Mouse (Mus musculus): ENCODE measurements around the gene Man1c1.

Gene Man1c1

DNA sequence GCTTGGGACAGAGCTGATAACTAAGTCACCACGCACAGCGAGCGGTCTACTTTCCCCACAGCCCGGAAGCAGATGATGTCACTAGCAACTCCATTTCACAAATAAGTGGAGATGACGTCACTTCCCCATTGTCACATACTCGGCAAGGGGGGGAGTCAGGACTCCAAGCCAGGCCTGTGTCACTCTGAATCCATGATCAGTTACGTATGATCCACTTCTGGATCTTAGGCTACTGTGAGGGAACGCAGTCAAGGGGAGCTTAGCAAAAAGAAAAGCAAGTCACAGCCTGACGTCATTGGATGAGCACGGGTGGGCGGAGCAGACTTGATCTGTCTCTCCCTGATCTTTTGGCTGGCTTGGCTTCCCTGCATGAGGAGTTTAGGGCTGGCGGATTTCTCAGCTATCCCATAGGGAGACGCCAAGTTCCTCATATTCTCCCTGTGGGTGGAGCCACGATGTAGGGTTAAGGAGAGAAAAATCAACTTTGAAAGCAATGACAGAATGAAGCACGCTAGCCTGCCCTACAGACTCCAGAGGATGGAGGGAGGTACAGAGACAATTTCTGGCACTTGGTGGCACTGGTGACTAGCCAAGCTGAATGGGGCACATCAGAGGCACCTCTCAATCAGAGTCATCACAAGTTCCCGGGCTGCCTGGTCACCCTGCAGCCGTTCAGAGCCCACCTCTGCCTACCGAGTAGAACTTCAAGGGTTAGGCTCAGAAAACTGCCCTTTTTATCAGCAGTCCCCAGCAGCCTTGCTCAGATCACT is 155.7 kb downstream of the Man1c1 start:
- no peak for DNase-seq (ENCODE audit: low spot score in 2 of 2)

DNA sequence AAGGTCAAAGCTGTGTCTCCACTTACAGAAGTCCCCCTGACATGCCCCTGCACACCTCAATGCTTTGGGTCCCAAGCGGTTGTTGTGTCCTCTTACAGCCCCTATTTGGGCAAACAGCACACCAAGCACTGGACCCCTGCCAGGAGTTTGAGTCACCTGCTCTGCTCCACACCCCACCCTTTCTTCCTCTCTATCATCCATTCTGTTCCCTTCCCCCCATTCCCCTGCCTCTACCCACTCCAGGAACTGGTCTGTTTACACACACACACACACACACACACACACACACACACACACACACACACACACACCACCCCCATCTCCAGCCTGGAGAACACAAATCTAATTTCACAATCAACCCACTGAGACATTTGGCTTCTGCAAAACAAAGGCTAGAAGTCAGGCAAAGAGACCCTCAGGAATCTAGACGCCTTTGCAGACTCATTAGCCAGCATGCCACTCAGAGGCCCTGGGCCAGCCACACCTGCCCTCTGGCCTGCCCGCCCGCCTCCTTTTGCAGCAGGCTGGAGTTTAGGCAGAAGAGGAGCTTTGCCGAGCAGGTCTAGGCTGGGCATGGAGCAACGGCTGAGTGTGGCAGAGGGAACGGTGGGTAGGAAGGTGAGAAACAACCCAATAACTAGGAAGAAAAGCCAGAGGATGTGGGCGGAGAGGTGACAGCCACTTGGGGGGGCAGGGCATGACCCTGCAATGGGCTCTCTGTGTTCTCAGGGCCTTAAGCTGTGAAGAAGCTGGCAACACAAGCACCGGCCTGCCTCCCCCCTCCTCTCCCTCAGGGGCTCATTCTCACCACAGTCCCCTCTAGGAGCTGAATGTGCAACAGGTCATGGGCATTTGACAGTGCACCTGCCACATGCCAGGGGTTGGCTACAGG is 157.0 kb downstream of the Man1c1 start:
- DNase-seq (ENCODE audit: low spot score in 2 of 2) = no peak

DNA sequence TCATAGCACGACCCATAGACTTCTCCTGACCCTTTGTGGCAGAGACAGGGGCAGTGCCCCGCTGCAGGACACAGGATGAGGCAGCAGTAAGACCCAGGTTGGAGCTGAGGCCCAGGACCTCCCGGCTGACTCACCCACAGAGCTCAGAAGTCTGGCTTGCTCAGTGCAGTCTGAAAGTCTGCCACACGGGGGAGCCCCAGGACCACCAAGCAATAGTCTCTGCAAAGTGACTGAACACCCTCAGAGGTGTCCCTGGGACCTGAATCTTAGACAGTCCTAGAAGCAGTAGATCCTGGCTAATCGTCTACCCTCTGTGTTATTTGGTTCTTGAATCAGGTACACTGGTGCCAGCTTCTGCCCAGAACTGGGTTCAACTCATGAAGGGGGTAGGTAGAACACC is 160.8 kb downstream of the Man1c1 start:
- DNase-seq (ENCODE audit: low spot score in 2 of 2) = peak; percentile 96 to 97

DNA sequence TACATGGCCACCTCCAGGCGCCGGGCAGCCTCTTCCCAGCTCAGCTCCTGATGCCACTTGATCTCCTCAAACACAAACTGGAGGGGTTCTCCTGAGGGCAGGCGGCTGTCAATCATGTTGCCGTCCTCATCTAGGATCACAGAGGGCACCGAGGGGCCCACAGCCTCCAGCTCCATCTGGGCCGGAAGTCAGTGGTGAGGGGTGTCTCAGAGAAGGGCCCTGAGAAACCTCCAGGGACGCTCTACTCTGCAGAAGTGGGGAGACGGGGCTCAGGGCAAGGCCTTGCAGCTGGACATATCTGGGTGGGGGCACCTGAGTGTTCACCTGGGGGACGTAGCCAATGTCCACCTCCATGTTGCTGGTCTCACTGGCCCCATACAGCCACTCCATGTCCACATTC is 161.4 kb downstream of the Man1c1 start:
- no peak for DNase-seq (ENCODE audit: low spot score in 2 of 2)

DNA sequence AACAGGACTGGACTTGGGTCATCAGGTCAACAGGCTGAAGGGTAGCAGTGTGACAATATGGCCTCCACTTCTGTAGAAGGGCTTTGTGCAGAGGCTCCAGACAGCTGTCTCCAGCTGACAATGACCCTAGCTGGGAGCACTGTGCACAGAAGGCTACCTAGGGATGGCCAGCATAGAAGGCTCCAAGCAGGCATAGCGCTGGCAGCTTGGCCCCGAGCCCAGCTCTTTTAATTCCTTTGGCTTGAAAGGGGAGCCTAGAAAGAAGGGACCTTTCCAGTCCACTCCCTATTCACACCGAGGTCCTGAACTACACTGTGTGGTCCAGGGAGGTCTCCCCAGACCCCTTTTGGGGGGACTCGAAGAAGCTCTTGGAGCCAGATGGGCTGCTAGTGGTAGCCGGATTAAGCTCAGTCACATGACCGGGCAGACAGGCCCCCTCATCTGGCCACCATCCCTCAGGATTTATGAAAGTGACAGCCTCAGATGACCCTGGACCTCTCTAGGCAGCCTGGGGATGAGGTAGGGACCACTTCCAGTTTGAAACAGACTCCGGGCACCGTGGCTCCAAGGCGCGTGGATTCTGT is 165.0 kb downstream of the Man1c1 start:
- DNase-seq (ENCODE audit: low spot score in 2 of 2) = no peak

DNA sequence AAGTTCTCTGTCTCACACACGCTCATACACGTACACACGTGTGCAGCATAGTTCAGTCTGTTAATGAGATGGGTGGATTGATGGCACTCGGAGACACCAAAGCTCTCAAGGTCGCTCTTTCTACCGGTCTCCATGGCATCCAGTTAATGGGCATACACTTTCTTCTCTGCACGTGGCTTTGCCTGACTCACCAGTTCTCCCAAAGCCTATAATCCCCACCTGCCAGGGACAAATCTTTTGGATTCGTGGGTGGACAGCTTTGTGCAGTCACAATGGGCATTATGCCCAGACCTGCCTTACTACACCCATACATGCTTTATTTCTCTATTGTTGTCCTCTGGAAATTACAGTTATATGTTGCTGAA is 168.3 kb downstream of the Man1c1 start:
- no peak for DNase-seq (ENCODE audit: low spot score in 2 of 2)

DNA sequence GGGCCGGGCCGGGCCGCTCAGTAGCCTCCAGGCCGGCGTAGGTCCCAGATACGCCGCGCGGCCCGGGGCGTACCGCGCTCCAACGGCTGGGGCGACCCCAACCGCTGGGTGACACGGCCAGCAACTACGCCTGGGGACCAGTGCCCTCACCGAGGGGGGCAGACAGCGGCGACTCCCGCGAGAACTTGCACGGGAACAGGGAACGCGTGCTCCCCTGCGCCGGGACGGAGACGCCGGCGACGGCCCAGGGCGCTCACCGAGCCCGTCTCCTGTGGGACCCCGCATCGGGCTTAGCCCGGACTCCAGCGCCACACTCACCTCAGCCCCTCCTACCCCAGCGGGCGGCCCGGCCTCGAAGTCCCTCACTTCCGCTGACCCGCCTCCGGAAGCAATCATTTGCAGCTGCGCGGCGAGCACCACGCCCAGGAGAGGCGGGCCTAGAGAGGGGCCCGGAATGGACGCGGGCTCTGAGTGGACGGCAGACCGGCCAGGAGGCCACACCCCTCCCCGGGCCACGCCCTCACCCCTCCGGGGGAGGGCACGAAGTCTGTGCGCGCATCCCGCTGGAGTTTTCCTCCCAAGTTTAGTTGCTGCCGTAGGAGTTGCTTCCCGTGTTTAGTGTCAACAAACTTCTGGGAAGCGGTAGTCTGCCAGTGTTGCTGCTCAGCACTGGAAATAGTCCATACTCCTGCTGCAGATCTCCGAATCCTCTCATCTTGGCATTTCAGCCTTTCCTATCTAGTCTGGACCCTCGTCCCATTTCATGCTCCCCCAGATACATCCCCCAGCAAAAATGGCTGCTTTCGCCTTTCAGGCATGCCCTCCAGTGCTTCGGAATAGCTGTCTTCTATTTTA is 168.9 kb downstream of the Man1c1 start, which contains the start of gene Mtfr1l:
Mtfr1l (minus strand) TSS at position 456 of the 855 bp plus-strand sequence.
- peak; percentile 90 to 93 for DNase-seq (ENCODE audit: low spot score in 2 of 2)

DNA sequence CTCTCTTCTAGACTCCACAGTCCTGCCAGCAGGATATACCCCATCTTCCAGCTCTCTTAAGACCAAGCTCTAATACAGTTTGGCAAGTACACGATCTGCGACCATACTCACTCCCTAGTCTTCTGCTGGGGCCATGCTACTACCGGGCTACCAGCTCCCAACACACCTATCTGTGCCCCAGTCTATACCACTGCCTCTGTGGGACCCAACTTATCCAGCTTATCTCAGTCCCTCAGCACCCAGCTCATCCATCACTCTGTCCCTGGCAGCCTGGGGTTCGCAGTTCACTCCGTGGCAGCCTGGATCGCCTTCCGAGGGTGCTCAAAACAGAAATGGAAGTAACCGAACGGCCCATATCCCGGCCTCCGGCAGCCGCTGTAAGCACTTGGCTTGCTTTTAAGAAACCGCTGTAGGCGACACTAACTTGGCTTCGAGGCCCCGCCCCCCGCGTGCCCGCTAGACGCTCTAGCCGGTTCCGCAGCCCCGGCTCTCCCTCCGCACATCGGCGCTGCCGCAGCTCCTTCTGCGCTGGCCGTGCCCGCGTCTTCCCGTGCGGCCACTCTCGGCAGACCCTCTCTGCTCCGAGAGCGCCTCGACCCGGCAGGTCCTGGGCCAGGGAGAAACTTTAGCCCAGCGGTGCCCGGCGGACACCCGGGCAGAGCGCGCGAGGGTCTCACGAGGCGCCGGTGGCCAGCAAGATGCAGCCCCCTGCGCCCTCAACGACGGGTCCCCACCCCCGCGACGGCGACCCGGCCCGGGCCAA is 169.8 kb downstream of the Man1c1 start:
- DNase-seq (ENCODE audit: low spot score in 2 of 2) = peak in 1 of 2 experiments; percentile 41

DNA sequence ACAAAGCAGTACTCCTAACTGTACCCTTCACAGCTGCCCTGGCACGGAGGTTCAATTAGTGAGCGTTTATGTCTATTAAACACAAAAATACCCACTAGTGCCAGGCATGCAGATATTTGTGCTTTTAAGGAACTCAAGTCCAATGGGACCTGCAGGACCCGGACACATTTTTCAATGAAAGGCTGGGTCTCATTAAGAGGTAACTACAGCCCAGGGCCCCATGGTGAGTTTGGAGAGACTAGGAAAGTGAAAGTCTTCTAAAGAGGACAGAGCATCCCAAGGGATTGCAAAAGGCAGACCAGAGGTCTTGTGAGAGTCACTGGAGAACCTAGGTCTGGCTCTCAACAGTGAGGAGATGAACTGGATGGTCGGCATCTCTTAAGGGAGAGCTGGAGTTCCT is 170.7 kb downstream of the Man1c1 start:
- DNase-seq (ENCODE audit: low spot score in 2 of 2) = no peak

DNA sequence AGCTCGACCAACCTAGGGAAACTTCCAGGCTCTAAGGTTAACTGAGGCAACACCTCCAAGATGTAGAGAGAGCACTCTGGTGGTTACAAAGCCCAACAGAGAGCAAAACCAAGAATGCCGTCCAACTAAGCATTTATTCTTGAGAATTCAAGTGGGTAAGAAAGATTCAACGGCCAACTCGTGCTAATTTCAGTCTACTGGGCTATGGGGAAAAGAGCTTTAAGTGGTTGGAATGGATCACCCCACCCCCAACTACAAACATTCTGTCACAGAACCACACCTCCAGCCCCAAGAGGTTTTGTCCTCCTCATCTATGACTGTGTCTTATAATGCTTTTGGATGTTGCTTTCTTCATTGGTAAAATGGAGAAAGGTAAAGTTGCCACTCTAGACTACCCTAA is 171.2 kb downstream of the Man1c1 start:
- no peak for DNase-seq (ENCODE audit: low spot score in 2 of 2)

DNA sequence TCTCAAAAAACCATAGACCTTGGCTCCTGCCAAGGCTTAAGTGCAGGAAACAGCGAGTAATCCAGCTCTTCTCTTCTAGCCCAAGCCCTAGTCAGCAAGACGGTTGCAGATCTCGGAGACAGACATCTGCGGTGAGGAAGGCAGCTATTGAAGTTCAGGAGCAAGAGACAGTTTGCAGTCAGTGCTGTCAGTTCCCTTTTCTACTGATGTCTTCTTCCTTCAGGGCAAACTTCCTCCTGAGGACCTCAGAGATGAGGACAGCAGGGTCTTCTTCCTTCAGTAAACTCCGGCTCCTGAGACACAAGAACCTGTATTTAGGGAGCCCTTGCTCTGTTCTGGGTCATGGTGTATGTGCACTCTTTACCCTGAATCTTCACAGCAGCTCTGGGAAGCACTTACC is 177.9 kb downstream of the Man1c1 start:
- DNase-seq (ENCODE audit: low spot score in 2 of 2) = no peak

DNA sequence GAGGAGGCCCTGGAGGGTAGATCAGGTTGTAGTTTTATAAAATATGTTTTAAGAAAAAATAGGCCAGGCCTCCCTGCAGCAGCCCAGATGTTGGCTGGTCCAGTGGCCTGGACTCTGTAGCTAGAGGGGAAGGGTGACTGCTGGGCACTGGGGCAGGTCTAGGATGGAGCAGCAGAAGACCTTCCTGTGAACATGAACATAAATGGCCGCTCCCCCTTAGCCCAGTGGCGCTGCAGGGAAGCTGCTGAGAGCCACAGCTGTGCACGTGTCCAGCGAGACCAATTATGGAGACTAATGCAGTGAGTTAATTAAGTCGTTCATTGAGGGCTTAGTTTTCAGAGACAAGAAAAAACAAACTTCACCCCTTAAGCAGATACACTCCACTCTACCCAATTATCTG is 178.3 kb downstream of the Man1c1 start:
- no peak for DNase-seq (ENCODE audit: low spot score in 2 of 2)

DNA sequence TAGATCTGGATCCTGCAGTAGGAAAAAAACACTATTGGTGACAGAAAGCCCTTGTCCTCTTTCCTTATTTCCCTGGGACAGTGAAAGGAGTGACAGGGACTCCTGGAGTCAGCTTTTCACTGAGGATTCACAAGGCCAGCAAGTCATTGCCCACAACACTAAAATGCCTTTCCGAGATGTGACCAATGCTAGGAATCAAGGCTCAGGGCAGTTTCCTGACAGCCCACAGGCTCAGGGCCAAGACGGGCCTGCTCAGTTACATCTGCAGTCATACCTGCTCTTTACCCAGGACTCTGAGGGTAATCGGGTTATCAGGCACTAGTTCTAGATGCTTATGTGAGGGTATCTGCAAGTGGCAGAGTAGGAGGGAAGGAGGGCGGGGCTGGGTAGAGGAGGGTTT is 180.6 kb downstream of the Man1c1 start:
- DNase-seq (ENCODE audit: low spot score in 2 of 2) = no peak

DNA sequence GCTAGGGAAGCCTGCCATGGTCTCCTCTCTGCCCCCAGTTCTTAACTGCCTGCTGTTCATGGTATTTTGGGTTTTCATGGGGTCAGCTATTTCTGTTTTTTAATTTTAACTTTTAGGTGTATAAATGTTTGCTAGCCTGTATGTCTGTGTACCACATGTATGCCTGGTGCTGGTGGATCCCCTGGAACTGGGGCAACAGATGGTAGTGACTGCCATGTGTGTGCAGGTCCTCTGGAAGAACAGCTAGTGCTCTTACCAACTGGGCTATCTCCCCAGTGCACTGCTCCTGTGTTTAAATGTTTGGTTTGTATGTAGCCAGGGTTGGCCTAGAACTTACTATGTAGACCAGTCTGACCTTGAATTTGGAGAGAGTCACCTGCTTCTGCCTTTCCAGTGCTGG is 184.8 kb downstream of the Man1c1 start:
- no peak for DNase-seq (ENCODE audit: low spot score in 2 of 2)

DNA sequence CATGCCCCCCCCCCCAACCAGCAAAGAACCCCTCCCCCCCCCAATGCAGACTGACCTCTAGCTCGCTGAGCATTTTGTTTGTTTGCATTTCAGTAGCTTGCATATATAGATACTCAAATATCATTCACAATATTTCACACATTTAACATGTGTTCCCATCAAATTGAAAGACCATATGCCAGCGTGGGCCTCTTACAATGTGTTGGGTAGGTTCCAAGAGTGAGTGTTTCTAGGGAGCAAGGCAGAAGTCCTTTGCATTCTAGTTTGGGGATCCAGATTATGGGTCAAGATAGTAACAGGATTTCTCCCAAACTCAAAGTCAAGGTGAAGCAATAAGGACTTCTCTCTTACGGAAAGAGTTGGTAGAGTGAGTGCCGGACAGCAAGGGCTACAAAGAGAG is 185.5 kb downstream of the Man1c1 start:
- DNase-seq (ENCODE audit: low spot score in 2 of 2) = no peak

DNA sequence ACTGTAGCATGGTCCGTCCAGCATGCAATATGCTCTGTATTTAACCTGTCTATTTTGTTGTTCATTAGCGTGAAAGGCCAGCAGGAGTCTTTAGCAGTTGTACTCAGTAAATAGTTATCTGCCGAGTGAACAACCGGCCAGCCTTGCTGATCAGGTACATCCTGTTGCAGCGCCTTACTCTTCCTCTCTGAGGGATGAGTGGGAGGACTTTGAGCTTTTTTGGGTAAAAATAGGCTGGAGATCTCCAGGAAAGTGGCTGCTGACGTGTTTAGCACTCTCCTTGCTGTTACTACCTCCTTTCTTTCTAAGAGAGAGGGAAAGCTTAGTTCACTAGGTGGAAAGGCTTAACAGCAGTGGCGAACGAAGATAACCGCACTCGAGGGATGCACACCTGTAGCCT is 186.4 kb downstream of the Man1c1 start:
- no peak for DNase-seq (ENCODE audit: low spot score in 2 of 2)

DNA sequence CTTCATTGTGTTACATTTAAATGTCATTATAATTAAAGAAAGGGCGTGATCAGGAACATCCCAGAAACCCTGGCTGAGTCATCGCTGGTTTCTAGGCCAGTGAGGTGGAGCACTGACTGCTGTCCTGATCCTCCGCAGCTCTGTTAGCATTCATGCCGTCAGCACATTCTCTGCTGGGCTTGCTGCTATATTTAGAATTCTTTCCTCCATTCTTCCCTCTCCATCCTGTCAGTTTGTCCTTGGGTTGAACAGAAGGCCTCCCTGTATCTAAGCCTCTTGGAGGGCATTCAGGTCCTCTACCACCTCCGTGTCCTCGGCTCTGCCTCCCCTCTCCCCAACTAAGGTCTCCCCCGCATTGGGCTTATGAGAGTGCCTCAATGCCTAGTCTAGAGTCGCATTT is 187.1 kb downstream of the Man1c1 start:
- DNase-seq (ENCODE audit: low spot score in 2 of 2) = no peak

DNA sequence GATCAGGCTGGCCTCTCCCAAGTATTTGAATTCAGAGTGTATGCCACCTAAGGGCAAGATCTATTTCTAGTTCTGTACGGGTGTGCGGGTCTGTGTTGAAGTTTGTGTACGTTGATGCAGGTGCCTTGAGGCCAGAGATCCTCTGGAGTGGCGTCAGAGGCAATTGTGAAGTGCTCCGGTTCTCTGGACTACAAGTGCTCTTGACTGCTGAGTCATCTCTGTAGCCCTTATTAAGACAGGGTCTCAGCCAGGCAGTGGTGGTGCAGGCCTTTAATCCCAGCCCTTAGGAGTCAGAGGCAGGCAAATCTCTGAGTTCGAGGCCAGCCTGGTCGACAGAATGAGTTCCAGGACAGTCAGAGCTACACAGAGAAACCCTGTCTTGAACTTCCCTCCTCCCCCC is 188.5 kb downstream of the Man1c1 start:
- DNase-seq (ENCODE audit: low spot score in 2 of 2) = no peak

DNA sequence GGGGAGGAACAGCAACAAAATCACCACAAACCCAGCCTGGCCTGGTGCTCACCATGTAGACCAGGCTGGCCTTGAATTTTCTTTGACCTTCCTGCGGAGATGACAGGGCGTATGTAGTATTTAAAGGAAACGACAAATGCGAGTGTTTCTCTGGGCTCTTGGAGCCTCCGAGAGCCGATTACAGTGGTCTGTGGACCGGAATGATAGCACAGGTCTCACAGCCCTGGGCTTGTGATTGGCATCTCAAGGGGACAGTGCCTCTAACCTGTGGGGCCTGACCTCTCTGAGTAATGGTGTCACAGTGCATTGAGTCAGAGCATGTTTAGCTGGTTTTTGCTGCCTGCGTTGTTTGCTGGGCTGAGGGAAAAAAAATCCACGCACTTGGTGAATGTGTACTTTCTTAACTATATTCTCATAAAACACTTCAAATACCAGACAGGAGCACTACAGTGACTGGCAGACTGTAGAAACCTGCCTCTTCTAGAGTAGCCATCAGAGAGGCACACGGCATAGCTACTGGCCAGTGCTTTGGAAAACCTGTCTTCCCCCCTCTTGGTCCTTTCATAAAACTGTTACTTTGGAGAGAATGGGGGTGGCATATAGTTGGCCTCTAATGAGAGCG is 189.7 kb downstream of the Man1c1 start:
- no peak for DNase-seq (ENCODE audit: low spot score in 2 of 2)

DNA sequence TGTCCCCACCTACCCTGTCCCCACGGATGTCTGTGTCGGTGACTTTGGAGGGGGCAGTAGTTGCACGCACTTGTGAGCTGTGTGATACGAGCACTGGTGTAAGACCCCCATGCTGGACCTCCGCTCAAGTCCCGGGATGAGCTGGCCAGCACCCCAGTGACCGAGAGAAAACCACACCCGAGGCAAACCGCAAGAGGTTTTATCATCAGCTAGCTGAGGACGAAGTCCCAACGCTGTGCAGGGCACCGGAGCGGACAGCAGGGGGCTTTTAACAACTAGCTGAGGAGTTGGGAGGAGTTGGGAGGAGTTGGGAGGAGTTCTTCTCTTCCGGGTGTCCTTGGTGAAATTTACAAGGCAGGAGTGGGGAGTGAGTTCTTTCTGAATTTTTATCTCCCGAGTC is 191.3 kb downstream of the Man1c1 start:
- DNase-seq (ENCODE audit: low spot score in 2 of 2) = peak in 1 of 2 experiments; percentile 23

DNA sequence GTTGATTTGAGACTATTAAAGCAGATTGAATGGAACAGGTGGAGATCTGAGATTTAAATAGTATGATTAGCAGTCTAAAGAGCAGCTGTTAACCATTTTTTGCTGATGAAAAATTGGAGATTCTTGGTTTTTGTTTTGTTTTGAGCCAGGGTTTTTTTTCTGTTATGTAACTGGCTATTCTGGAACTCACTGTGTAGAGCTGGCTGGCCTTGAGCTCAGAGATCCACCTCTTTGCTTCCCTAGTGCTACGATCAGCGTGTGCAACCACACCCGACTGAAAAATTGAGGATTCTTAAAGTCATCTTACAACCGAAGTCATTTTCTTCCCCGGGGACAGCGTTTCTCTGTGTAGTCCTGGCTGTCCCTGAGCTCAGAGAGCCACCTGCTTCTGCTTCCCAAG is 192.4 kb downstream of the Man1c1 start:
- no peak for DNase-seq (ENCODE audit: low spot score in 2 of 2)
